Mouse (Mus musculus): ENCODE results near the gene Msi2. TPM values are rescaled to one million over a fixed set of nuclear protein-coding genes. Genes with fewer than 3 reads are reported as not detected.

Msi2 gene
- total RNA-seq, 1 experiment from 2014 or later, result 72.0 TPM

DNA sequence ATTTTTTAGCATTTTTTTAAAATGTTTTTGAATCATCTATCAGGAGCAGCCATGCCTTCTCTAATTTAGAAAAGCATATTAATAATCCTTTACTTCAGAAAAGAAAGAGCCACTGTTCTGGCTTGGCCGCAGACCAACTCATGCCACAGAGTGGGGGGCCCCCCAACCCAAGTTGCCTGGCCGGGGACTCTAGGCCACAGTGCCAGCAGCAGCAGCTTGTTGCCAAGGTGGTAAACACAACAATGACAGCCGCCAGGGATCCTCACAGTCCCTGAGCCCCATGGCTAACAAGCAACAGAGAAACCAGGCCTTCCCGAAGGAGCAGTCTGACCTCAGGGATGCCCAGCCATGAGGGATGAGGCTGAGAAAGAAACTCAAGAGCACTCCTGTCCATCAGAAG is 68.0 kb downstream of the Msi2 start:
- no peak for ATAC-seq (replicated peaks; ENCODE audit: insufficient number of reproducible peaks, low FRiP score, low TSS enrichment, poor library complexity, severe bottlenecking)

DNA sequence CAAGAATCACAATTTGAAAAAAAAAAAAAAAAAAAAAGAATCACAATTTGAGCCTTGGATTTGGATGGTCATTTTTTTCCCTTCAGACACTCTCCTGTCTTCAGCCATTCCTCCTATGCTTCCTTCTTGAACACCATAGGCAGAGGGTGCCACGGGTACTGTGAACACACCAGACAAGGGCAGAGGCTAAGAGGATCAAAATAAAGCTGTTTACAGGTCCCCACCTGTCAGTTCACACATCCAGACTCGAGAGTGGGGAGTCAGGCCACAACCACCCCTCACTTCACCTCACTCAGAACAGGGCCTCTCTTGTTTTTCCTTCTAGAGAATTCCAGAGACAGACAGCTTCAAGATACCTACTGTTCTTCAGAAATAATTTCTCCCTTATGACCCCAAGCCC is 69.3 kb downstream of the Msi2 start:
- ATAC-seq (replicated peaks; ENCODE audit: insufficient number of reproducible peaks, low FRiP score, low TSS enrichment, poor library complexity, severe bottlenecking), result no peak

- no peak for ATAC-seq (replicated peaks; ENCODE audit: insufficient number of reproducible peaks, low FRiP score, low TSS enrichment, poor library complexity, severe bottlenecking)
These were observed 69.9 kb downstream of the Msi2 start for GRCm38 (mm10) chr11:88648407-88648806.

DNA sequence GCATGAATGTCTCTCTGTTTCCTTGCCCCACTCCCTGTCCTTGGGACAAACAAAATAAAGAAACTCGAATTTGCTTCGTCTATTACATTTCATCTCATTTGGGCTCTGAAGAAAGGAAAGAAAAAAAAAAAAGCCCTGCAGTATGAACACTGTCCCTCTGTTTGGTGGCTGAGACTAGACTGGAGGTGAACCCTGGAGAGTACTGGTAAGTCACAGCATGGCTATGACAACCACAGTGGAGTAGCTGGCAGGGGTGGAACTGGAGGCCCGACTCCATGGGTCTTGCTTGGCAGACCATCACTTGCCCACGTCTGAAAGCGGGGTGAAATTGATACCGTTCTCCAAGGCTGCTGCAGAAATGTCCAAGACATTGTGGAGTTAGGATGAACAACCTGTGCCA is 71.8 kb downstream of the Msi2 start:
- no peak for ATAC-seq (replicated peaks; ENCODE audit: insufficient number of reproducible peaks, low FRiP score, low TSS enrichment, poor library complexity, severe bottlenecking)

GRCm38 (mm10) chr11:88645821-88646220 is 72.5 kb downstream of the Msi2 start:
- no peak for ATAC-seq (replicated peaks; ENCODE audit: insufficient number of reproducible peaks, low FRiP score, low TSS enrichment, poor library complexity, severe bottlenecking)

- ATAC-seq (replicated peaks; ENCODE audit: insufficient number of reproducible peaks, low FRiP score, low TSS enrichment, poor library complexity, severe bottlenecking), result no peak
These were observed 73.6 kb downstream of the Msi2 start for GRCm38 (mm10) chr11:88644719-88645118.

- ATAC-seq (replicated peaks; ENCODE audit: insufficient number of reproducible peaks, low FRiP score, low TSS enrichment, poor library complexity, severe bottlenecking), result no peak
These were observed 78.5 kb downstream of the Msi2 start for GRCm38 (mm10) chr11:88639862-88640261.

- ATAC-seq (replicated peaks; ENCODE audit: insufficient number of reproducible peaks, low FRiP score, low TSS enrichment, poor library complexity, severe bottlenecking), result no peak
These were observed 79.3 kb downstream of the Msi2 start for GRCm38 (mm10) chr11:88638936-88639542.

- no peak for ATAC-seq (replicated peaks; ENCODE audit: insufficient number of reproducible peaks, low FRiP score, low TSS enrichment, poor library complexity, severe bottlenecking)
These were observed 80.1 kb downstream of the Msi2 start for GRCm38 (mm10) chr11:88638254-88638653.

DNA sequence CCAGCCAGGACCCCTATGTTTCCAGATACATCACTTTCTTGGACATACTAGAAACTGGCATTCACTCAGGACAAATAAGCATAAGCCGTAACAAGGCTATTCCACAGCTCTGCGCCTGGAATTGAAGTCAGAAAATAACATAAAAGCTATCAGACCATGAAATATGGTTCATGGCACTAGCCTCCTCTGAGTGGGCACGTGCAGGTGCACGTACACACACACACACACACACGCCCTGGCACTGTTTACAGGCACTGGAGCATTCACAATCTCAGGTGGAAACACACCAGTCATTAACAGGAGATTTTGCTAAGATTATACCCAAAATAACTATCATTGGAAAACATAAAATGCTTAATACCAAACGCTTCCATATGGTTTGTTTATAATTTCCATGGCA is 81.4 kb downstream of the Msi2 start:
- ATAC-seq (replicated peaks; ENCODE audit: insufficient number of reproducible peaks, low FRiP score, low TSS enrichment, poor library complexity, severe bottlenecking), result no peak

DNA sequence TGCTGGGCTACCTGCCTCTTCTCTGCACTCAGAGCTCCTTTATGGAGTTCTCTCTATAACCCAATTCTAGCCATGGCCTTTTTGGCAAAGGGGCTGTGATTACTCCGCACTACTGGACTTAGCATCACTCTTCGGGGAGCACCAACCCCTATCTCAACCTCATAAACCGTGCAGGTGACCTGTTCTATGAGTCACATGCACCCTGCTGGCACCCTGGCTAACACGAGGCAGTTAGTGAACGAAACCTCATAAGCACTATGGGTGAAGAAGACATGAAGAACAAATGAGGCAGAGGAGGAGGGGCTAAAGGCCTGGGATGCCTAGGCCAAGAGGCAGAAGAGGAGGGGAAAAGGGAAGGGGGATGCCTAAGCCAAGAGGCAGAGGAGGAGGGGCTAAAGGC is 82.0 kb downstream of the Msi2 start:
- ATAC-seq (replicated peaks; ENCODE audit: insufficient number of reproducible peaks, low FRiP score, low TSS enrichment, poor library complexity, severe bottlenecking), result no peak

DNA sequence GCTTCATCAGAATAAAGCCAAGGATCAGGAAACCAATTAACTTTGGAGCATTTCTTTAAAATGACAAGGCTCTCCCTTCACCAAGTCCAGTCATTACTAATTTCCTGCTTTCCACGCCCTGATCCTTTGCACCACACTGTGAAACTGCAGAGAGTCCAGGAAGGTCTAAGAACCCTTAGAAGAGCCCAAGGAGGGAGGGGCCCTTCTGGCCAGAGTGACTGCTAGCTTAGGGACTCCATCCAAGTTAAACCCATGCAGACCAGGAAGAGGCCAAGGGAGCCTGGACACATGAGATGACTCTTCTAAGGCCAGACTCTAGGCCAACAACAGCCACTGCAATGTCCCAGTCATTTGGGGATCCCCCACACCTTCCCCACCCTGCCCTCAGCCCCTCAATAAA is 83.7 kb downstream of the Msi2 start:
- no peak for ATAC-seq (replicated peaks; ENCODE audit: insufficient number of reproducible peaks, low FRiP score, low TSS enrichment, poor library complexity, severe bottlenecking)

DNA sequence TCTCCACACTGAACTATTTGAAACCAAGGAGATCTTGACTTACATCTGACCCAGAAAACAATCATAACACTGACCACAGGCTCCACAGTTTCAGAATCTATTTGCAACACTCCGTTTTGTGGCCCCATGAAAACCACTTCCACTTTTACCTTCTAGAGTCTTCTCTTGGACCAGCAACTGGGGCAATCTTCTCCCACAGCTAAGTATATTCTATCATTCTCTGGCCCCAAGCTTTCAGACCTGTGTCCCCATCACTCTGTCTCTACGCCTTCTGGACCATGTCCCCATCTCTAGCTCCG is 86.4 kb downstream of the Msi2 start:
- ATAC-seq (replicated peaks; ENCODE audit: insufficient number of reproducible peaks, low FRiP score, low TSS enrichment, poor library complexity, severe bottlenecking), result 0 out of 2 replicates have a peak, but pooled peaks have one; percentile 29

GRCm38 (mm10) chr11:88631084-88631931 is 87.0 kb downstream of the Msi2 start:
- ATAC-seq (replicated peaks; ENCODE audit: insufficient number of reproducible peaks, low FRiP score, low TSS enrichment, poor library complexity, severe bottlenecking), result 0 out of 2 replicates have a peak, but pooled peaks have one; percentile 25

GRCm38 (mm10) chr11:88629619-88630018 is 88.7 kb downstream of the Msi2 start:
- no peak for ATAC-seq (replicated peaks; ENCODE audit: insufficient number of reproducible peaks, low FRiP score, low TSS enrichment, poor library complexity, severe bottlenecking)

DNA sequence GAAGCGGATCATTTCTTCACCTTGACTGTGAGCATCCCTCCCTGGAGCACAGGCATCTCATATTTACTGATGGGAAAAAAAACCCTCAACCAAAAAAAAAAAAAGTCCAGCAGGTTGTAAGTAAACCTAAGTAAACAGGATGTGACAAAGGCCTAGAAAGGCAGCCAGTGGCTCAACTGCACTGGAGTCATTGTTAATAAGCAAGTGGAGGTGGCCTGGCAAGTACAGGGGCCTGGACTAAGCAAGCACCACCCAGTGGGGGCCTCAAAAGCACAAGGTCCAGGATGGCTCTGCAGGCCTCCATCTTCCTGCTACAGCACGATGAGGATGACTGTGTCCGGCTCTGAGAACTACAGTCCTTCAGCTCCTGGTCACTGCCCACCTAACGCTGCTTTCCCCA is 89.1 kb downstream of the Msi2 start:
- no peak for ATAC-seq (replicated peaks; ENCODE audit: insufficient number of reproducible peaks, low FRiP score, low TSS enrichment, poor library complexity, severe bottlenecking)

DNA sequence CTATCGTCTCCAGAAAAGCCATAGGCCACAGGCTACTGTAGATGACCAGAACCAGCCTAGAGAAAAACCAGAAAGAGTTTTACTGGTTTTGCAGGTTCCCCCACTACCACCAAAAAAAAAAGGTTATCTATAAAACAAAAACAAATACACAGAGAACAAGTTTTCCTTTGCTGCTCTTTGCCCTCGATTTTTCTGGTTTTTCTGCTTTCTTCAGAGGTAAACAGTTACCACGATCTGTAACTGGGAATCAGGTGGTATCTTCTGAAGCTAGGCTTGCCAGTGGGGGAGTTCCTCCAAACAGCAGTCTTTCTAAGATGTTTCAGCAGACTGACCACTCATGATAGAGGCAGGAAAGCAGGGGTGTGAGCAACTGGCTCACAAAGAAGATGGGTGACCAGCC is 89.6 kb downstream of the Msi2 start:
- no peak for ATAC-seq (replicated peaks; ENCODE audit: insufficient number of reproducible peaks, low FRiP score, low TSS enrichment, poor library complexity, severe bottlenecking)

GRCm38 (mm10) chr11:88627327-88627726 is 91.0 kb downstream of the Msi2 start:
- ATAC-seq (replicated peaks; ENCODE audit: insufficient number of reproducible peaks, low FRiP score, low TSS enrichment, poor library complexity, severe bottlenecking), result no peak

GRCm38 (mm10) chr11:88626576-88626975 is 91.7 kb downstream of the Msi2 start:
- no peak for ATAC-seq (replicated peaks; ENCODE audit: insufficient number of reproducible peaks, low FRiP score, low TSS enrichment, poor library complexity, severe bottlenecking)

DNA sequence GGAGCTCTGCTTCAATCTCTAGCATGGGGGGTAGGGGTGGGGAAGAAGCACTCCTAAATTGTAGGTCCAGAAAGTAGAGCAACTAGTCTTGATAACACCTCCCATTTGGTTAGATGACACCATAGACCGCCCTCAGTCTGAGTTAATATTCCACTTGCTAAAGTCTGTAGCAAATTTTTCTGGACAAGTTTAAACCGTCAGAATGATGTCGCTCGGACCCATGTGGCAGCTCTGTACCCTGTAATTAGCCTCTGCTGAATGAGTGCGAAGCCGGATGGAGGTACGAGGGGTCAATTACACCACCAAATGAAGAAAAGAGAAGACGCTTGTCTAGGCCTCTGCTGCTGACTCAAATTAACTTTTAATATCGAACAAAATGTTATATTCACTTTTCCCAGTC is 92.3 kb downstream of the Msi2 start:
- ATAC-seq (replicated peaks; ENCODE audit: insufficient number of reproducible peaks, low FRiP score, low TSS enrichment, poor library complexity, severe bottlenecking), result no peak

Data from monocyte, adult 5-6 weeks (primary cell).